Mouse (Mus musculus) bone marrow, adult 2 months (tissue): ENCODE data around the gene Ushbp1.

Experiments
- CTCF ChIP-seq: fragments of 200-500 bp; IDR thresholded peaks from 2 replicates; pipeline ENCODE4 v1.5.1; 2011; ENCODE audit warnings: low read length, control low read depth; ENCODE audit not compliant: control insufficient read depth, insufficient read depth
- POLR2A ChIP-seq: fragments of 200-500 bp; IDR thresholded peaks from 2 replicates; pipeline ENCODE4 v1.6.1; 2011; ENCODE audit warnings: low read depth, mild to moderate bottlenecking, control low read depth, low read length, borderline replicate concordance; ENCODE audit not compliant: control insufficient read depth

- TF ChIP-seq CTCF: no peak
- TF ChIP-seq POLR2A: no peak
These were observed 44.5 kb downstream of the Ushbp1 start for GRCm38 (mm10) chr8:71351117-71351516.
